Mouse (Mus musculus): ENCODE results near the gene Nodal. TPM values are rescaled to one million over a fixed set of nuclear protein-coding genes. Genes with fewer than 3 reads are reported as not detected.
A peak's percentile ranks its signal among the peaks of the same experiment; 100 is the strongest.

The Nodal gene
- polyA plus RNA-seq, 1 experiment from 2014 or later = 0.12 TPM

DNA sequence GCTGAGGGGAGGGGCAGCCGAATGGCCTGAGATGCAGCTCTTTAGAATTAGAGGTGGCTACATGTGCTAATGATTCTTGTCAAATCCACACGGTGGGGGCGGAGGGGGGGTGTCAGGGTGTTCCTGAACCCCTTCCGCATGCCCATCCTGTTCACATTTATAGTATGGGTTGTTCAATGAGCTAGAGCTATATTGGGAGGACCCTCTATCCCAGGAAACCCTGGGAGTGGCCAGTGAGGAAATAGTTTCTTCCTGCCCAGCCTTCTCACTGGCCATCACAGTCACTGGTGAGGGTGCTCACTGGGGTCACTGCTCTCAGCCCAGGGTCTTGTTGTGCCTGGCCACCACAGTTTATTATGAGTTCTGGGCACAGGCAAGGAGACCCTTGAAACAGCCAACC is 2.2 kb downstream of the Nodal start:
- Histone ChIP-seq H3K36me3 (ENCODE audit: control insufficient read depth, insufficient read depth, low read length) (no peaks in the 10 kb centered on the region), H3K9me3 (ENCODE audit: control insufficient read depth, low read length) (no peaks in the 10 kb centered on the region), H3K4me2 (ENCODE audit: low read depth, low read length) (no peak overlapping the region), H3K27ac (ENCODE audit: low read depth, low read length) (no peak overlapping the region), H3K4me3 (ENCODE audit: low read depth, low read length) (no peak overlapping the region), H3K9ac (replicated peaks; ENCODE audit: low read depth, low read length) (no peak overlapping the region), H3K27me3 (ENCODE audit: control insufficient read depth, insufficient read depth, low read length) (peaks cover 33% of the 10 kb centered on the region), H3K4me1 (ENCODE audit: control insufficient read depth, insufficient read depth, low read length) (0 out of 2 replicates have a peak, but pooled peaks cover 11% of the 10 kb centered on the region)
- 65% methylated on average over 4 of the region's 4 CpGs for WGBS
- ATAC-seq (ENCODE audit: low read depth) = no peak

DNA sequence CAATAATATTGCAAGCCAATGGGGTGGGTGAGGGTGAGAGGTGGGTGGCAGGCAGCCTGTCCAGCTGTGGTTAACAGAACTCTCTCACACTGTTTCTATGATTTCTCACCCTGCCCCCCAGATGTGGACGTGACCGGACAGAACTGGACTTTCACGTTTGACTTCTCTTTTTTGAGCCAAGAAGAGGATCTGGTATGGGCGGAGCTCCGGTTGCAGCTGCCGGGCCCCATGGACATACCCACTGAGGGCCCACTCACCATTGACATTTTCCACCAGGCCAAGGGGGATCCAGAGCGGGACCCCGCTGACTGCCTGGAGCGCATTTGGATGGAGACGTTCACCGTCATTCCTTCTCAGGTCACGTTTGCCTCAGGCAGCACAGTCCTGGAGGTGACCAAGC is 5.1 kb downstream of the Nodal start:
- ATAC-seq (ENCODE audit: low read depth) = no peak
- H3K27ac ChIP-seq (ENCODE audit: low read depth, low read length) = no peak overlapping the region
- WGBS = 89% methylated on average over 12 of the region's 12 CpGs

DNA sequence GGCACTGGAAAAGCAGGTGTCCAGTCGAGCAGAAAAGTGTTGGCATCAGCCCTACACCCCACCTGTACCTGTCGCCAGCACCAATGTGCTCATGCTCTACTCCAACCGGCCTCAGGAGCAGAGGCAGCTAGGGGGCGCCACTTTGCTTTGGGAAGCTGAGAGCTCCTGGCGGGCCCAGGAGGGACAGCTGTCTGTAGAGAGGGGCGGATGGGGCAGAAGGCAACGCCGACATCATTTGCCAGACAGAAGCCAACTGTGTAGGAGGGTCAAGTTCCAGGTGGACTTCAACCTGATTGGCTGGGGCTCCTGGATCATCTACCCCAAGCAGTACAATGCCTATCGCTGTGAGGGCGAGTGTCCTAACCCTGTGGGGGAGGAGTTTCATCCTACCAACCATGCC is 5.5 kb downstream of the Nodal start:
- no peaks in the 10 kb centered on the region for H3K9me3 ChIP-seq (ENCODE audit: control insufficient read depth, low read length)
- ATAC-seq (ENCODE audit: low read depth) = no peak
- peaks cover 15% of the 10 kb centered on the region for H3K27me3 ChIP-seq (ENCODE audit: control insufficient read depth, insufficient read depth, low read length)
- WGBS = 64% methylated on average over 10 of the region's 10 CpGs
- H3K4me1 ChIP-seq (ENCODE audit: control insufficient read depth, insufficient read depth, low read length) = 0 out of 2 replicates have a peak, but pooled peaks cover 7% of the 10 kb centered on the region
- H3K9ac ChIP-seq (replicated peaks; ENCODE audit: low read depth, low read length) = no peak overlapping the region
- H3K4me2 ChIP-seq (ENCODE audit: low read depth, low read length) = no peak overlapping the region
- no peak overlapping the region for H3K27ac ChIP-seq (ENCODE audit: low read depth, low read length)
- H3K36me3 ChIP-seq (ENCODE audit: control insufficient read depth, insufficient read depth, low read length) = no peaks in the 10 kb centered on the region
- H3K4me3 ChIP-seq (ENCODE audit: low read depth, low read length) = no peak overlapping the region

More for the DNA sequence above, 5.1 kb downstream of the Nodal start:
- Histone ChIP-seq H3K9ac (replicated peaks; ENCODE audit: low read depth, low read length) (no peak overlapping the region), H3K9me3 (ENCODE audit: control insufficient read depth, low read length) (no peaks in the 10 kb centered on the region), H3K27me3 (ENCODE audit: control insufficient read depth, insufficient read depth, low read length) (peaks cover 19% of the 10 kb centered on the region), H3K4me2 (ENCODE audit: low read depth, low read length) (no peak overlapping the region), H3K36me3 (ENCODE audit: control insufficient read depth, insufficient read depth, low read length) (no peaks in the 10 kb centered on the region), H3K4me3 (ENCODE audit: low read depth, low read length) (no peak overlapping the region), H3K4me1 (ENCODE audit: control insufficient read depth, insufficient read depth, low read length) (0 out of 2 replicates have a peak, but pooled peaks cover 11% of the 10 kb centered on the region)

DNA sequence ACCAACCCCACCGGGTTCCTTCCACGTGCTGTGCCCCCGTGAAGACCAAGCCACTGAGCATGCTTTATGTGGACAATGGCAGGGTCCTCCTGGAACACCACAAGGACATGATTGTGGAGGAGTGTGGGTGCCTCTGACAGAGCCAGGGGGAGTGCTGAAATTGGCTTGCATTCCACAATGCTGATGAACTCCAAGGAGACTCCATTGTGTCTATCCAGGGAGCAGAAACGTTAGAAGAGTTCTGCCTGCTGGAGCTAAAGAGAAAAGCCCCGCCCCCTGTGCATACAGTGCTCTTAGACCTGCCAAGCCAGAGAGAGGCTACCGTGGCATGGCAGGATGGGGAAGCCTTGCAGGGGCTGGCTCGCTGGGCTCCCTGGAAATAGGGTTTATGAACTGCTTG is 6.7 kb downstream of the Nodal start:
- 0 out of 2 replicates have a peak, but pooled peaks cover 3% of the 10 kb centered on the region for H3K4me1 ChIP-seq (ENCODE audit: control insufficient read depth, insufficient read depth, low read length)
- peak; percentile 54; the same call in 1 of the 2 replicates for ATAC-seq (ENCODE audit: low read depth)
- no peak overlapping the region for H3K4me3 ChIP-seq (ENCODE audit: low read depth, low read length)
- no peak overlapping the region for H3K4me2 ChIP-seq (ENCODE audit: low read depth, low read length)
- no peaks in the 10 kb centered on the region for H3K36me3 ChIP-seq (ENCODE audit: control insufficient read depth, insufficient read depth, low read length)
- peaks cover 9% of the 10 kb centered on the region for H3K27me3 ChIP-seq (ENCODE audit: control insufficient read depth, insufficient read depth, low read length)
- no peak overlapping the region for H3K27ac ChIP-seq (ENCODE audit: low read depth, low read length)
- WGBS = 24% methylated on average over 7 of the region's 7 CpGs
- H3K9me3 ChIP-seq (ENCODE audit: control insufficient read depth, low read length) = no peaks in the 10 kb centered on the region
- no peak overlapping the region for H3K9ac ChIP-seq (replicated peaks; ENCODE audit: low read depth, low read length)

DNA sequence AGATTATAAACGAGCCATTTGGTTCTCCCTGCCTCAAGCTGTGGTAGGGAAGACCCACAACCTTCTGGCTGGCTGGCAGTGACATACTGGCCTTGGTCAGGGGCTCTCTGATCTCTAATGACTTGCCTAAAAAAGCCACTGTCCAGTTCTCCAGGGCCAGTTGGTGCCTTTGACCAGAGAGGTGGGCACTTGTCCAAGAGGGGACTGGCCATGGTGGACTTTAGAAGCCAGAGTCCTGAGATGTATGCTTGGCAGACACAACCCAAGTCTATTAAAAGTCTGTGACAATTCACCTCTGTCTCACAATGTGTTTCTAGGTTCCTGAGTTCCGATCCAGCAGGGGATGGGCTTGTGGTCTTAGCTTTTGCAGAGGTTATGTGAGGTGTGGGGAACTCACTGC is 7.3 kb downstream of the Nodal start:
- no peak overlapping the region for H3K4me3 ChIP-seq (ENCODE audit: low read depth, low read length)
- H3K9ac ChIP-seq (replicated peaks; ENCODE audit: low read depth, low read length) = no peak overlapping the region
- no peak overlapping the region for H3K27ac ChIP-seq (ENCODE audit: low read depth, low read length)
- 69% methylated on average over 2 of the region's 2 CpGs for WGBS
- H3K4me2 ChIP-seq (ENCODE audit: low read depth, low read length) = no peak overlapping the region
- ATAC-seq (ENCODE audit: low read depth) = no peak
- 0 out of 2 replicates have a peak, but pooled peaks cover 3% of the 10 kb centered on the region for H3K4me1 ChIP-seq (ENCODE audit: control insufficient read depth, insufficient read depth, low read length)
- 0 out of 2 replicates have a peak, but pooled peaks cover 2% of the 10 kb centered on the region for H3K36me3 ChIP-seq (ENCODE audit: control insufficient read depth, insufficient read depth, low read length)
- peaks cover 4% of the 10 kb centered on the region for H3K27me3 ChIP-seq (ENCODE audit: control insufficient read depth, insufficient read depth, low read length)
- no peaks in the 10 kb centered on the region for H3K9me3 ChIP-seq (ENCODE audit: control insufficient read depth, low read length)

DNA sequence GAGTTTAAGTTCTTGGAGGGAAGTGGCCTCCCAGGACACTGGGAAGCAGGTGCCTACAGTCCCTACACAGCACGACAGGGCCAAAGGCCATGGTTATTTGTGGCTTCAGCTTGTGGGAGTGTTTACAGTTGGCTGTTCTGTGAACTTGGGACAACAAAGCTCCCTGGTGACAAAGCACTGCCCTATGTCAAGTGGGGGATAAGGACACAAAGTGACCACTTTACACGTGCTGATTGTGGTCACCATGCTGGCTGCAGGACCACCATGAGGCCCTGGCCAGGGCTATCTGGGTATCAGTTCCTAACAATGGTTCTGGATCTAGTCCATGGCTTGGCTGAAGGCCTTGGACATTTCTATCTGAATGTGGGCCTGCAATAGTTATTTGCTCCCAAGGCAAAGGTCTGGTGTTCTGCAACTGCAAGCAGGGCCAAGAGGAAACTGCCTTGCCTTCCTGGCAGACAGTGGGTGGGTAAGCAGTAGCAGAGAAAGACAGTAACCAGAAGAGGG is 8.5 kb downstream of the Nodal start:
- no peak overlapping the region for H3K27ac ChIP-seq (ENCODE audit: low read depth, low read length)
- no peak overlapping the region for H3K4me2 ChIP-seq (ENCODE audit: low read depth, low read length)
- H3K36me3 ChIP-seq (ENCODE audit: control insufficient read depth, insufficient read depth, low read length) = peaks cover 5% of the 10 kb centered on the region
- no peak overlapping the region for H3K9ac ChIP-seq (replicated peaks; ENCODE audit: low read depth, low read length)
- no peaks in the 10 kb centered on the region for H3K9me3 ChIP-seq (ENCODE audit: control insufficient read depth, low read length)
- 64% methylated on average over 2 of the region's 2 CpGs for WGBS
- no peak overlapping the region for H3K4me3 ChIP-seq (ENCODE audit: low read depth, low read length)
- ATAC-seq (ENCODE audit: low read depth) = no peak
- no peaks in the 10 kb centered on the region for H3K27me3 ChIP-seq (ENCODE audit: control insufficient read depth, insufficient read depth, low read length)
- H3K4me1 ChIP-seq (ENCODE audit: control insufficient read depth, insufficient read depth, low read length) = 0 out of 2 replicates have a peak, but pooled peaks cover 3% of the 10 kb centered on the region

DNA sequence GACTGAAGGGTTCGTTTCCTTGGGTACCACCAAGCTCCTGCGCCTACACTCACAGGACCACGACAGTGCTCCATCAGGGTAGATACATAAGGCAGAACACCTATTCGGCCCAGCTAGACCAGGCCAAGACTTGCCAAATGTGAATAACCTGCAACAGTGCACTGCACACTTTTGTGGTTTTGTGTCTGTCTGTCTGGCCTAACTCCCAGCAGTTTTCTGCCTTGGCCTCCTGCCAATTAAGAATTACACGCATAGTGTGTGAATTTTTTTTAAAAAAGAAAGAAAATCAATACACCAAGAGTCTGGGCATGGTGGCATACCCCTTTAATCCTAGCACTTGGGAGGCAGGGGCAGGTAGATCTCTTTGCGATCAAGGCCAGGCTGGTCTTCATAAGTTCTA is 10.2 kb downstream of the Nodal start:
- 83% methylated on average over 6 of the region's 6 CpGs for WGBS
- peaks cover 13% of the 10 kb centered on the region for H3K36me3 ChIP-seq (ENCODE audit: control insufficient read depth, insufficient read depth, low read length)

DNA sequence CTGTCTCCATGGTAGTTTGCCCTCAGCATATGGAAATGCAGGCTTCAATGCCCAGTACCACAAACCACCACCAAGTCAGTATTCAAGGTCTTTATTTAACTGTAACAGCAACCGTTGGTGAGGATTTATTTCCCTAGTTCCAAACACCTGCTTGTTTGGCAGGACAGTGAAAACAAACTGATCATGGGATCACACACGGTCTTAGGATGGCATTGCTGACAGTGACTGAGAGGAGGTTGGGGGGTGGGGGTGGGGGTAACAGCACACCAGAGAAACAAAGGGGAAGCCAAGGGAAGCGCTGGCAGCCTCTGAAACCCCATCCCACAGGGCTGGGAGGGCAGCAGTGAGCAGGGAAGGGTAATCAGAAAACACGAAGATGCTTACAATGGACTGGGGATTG is 10.6 kb downstream of the Nodal start:
- WGBS = 32% methylated on average over 4 of the region's 4 CpGs
- H3K27ac ChIP-seq (ENCODE audit: low read depth, low read length) = no peak overlapping the region
- no peak overlapping the region for H3K4me2 ChIP-seq (ENCODE audit: low read depth, low read length)
- H3K4me1 ChIP-seq (ENCODE audit: control insufficient read depth, insufficient read depth, low read length) = 0 out of 2 replicates have a peak, but pooled peaks cover 3% of the 10 kb centered on the region
- H3K36me3 ChIP-seq (ENCODE audit: control insufficient read depth, insufficient read depth, low read length) = peaks cover 18% of the 10 kb centered on the region
- H3K4me3 ChIP-seq (ENCODE audit: low read depth, low read length) = no peak overlapping the region
- no peaks in the 10 kb centered on the region for H3K9me3 ChIP-seq (ENCODE audit: control insufficient read depth, low read length)
- H3K9ac ChIP-seq (replicated peaks; ENCODE audit: low read depth, low read length) = no peak overlapping the region
- ATAC-seq (ENCODE audit: low read depth) = peak; percentile 71; the same call in 1 of the 2 replicates
- no peaks in the 10 kb centered on the region for H3K27me3 ChIP-seq (ENCODE audit: control insufficient read depth, insufficient read depth, low read length)

More for the DNA sequence above, 10.2 kb downstream of the Nodal start:
- Histone ChIP-seq H3K4me1 (ENCODE audit: control insufficient read depth, insufficient read depth, low read length) (0 out of 2 replicates have a peak, but pooled peaks cover 3% of the 10 kb centered on the region), H3K4me3 (ENCODE audit: low read depth, low read length) (no peak overlapping the region), H3K27me3 (ENCODE audit: control insufficient read depth, insufficient read depth, low read length) (no peaks in the 10 kb centered on the region), H3K27ac (ENCODE audit: low read depth, low read length) (no peak overlapping the region), H3K4me2 (ENCODE audit: low read depth, low read length) (no peak overlapping the region), H3K9ac (replicated peaks; ENCODE audit: low read depth, low read length) (no peak overlapping the region), H3K9me3 (ENCODE audit: control insufficient read depth, low read length) (no peaks in the 10 kb centered on the region)
- no peak for ATAC-seq (ENCODE audit: low read depth)

DNA sequence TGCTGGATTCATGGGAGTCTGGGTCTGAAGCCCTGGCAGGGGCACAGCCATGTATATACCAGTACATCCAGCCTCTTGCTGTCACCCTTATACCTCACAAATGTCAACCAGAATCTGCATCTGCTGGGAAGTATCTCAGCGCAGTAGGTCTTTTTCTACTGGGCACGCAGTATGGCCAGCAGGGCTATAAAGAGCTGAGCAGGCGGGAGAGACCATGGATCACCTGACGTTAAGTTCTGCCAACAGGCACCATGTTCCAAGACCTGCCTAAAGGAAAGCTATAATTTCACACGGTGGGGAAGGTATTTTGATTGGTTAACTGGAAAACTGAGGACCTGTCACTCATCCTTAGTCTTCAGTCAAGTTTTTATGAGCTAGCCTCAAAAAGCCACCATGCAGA is 11.3 kb downstream of the Nodal start:
- Histone ChIP-seq H3K9ac (replicated peaks; ENCODE audit: low read depth, low read length) (no peak overlapping the region), H3K9me3 (ENCODE audit: control insufficient read depth, low read length) (no peaks in the 10 kb centered on the region), H3K27me3 (ENCODE audit: control insufficient read depth, insufficient read depth, low read length) (no peaks in the 10 kb centered on the region), H3K27ac (ENCODE audit: low read depth, low read length) (no peak overlapping the region), H3K4me2 (ENCODE audit: low read depth, low read length) (no peak overlapping the region), H3K4me3 (ENCODE audit: low read depth, low read length) (no peak overlapping the region), H3K4me1 (ENCODE audit: control insufficient read depth, insufficient read depth, low read length) (0 out of 2 replicates have a peak, but pooled peaks cover 3% of the 10 kb centered on the region), H3K36me3 (ENCODE audit: control insufficient read depth, insufficient read depth, low read length) (peaks cover 24% of the 10 kb centered on the region)
- WGBS = 90% methylated on average over 5 of the region's 5 CpGs
- ATAC-seq (ENCODE audit: low read depth) = no peak

All from neural tube, embryonic 14.5 days (tissue).